Mouse (Mus musculus) E14TG2a.4 (cell line): ENCODE data around the gene Selenop.

Source experiments
- CTCF ChIP-seq: conservative IDR thresholded peaks from 2 replicates; pipeline ENCODE4 v1.5.1; 2014; ENCODE audit warnings: low read length
- NANOG ChIP-seq: IDR thresholded peaks from 2 replicates; pipeline ENCODE4 v1.6.1; 2014; ENCODE audit warnings: borderline replicate concordance, low read length, mixed read lengths
- POU5F1 ChIP-seq: IDR thresholded peaks from 2 replicates; pipeline ENCODE4 v1.6.1; 2014; ENCODE audit warnings: low read length, borderline replicate concordance

DNA sequence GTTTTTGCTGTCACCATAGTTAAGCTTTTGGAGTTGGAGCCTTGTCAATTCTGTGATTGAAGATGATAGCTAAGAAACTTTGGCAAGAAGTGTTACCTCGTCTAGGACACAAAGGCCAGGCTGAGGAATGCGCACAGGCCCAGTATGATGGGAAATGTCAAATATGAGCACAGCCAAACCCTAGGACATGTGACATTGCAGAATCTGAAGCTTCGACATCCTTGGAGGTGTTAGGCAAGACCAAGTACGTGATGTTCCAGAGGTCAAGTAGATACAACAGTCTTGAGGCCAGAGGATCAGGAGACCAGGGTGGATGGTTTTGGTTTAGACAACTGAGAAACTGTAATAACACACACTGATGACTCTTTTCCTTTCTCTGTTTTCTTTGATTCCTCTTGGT lies 8.0 kb upstream of the Selenop start:
- TF ChIP-seq CTCF, result no peak
- no peak for TF ChIP-seq NANOG
- TF ChIP-seq POU5F1, result no peak
